Mouse (Mus musculus) cortical plate, adult 2 months (tissue): ENCODE results near the gene Defb19. TPM values are rescaled to one million over a fixed set of nuclear protein-coding genes. Genes with fewer than 3 reads are reported as not detected.

ENCODE experiments used
- H3K27ac ChIP-seq: fragments of 200-500 bp; 2 replicates; pipeline ENCODE4 v1.5.1; 2012; ENCODE audit warnings: low read length, control low read depth, inconsistent platforms; ENCODE audit not compliant: insufficient read depth
- H3K4me1 ChIP-seq: fragments of 200-500 bp; 2 replicates; pipeline ENCODE4 v1.6.1; 2011; ENCODE audit warnings: low read length; ENCODE audit not compliant: control insufficient read depth, insufficient read depth
- H3K4me3 ChIP-seq: fragments of 200-500 bp; 2 replicates; pipeline ENCODE4 v1.5.1; 2011; ENCODE audit warnings: mild to moderate bottlenecking, low read length, control low read depth; ENCODE audit not compliant: insufficient read depth
- CTCF ChIP-seq: fragments of 200-500 bp; IDR thresholded peaks from 2 replicates; pipeline ENCODE4 v1.5.1; 2011; ENCODE audit warnings: mild to moderate bottlenecking, control low read depth, low read length; ENCODE audit not compliant: insufficient read depth; ENCODE audit errors: extremely low read depth
- POLR2A ChIP-seq: fragments of 200-500 bp; IDR thresholded peaks from 2 replicates; pipeline ENCODE4 v1.6.1; 2011; ENCODE audit warnings: mild to moderate bottlenecking, low read length, control low read depth; ENCODE audit not compliant: insufficient read depth; ENCODE audit errors: extremely low read depth
- polyA plus RNA-seq: library from polyadenylated mRNA; depleted of rRNA; stranded (reverse); fragments of >200 nt; gene quantifications from 2 replicates; pipeline ENCODE4 v1.2.3, GENCODE M21; 2012

The Defb19 gene
- polyA plus RNA-seq, 1 experiment: not detected

- no peak overlapping the region for H3K4me3 ChIP-seq
- no peak overlapping the region for H3K27ac ChIP-seq
- TF ChIP-seq POLR2A (no peak), CTCF (no peak)
- no peaks in the 10 kb centered on the region for H3K4me1 ChIP-seq
Measured at GRCm38 (mm10) chr2:152620367-152621134, 40.4 kb upstream of the Defb19 start.

- TF ChIP-seq POLR2A: no peak
- 0 out of 2 replicates have a peak, but pooled peaks have one; percentile 12 for TF ChIP-seq CTCF
- H3K27ac ChIP-seq: no peak overlapping the region
- no peaks in the 10 kb centered on the region for H3K4me1 ChIP-seq
- H3K4me3 ChIP-seq: no peak overlapping the region
Measured at GRCm38 (mm10) chr2:152617374-152617773, 37.3 kb upstream of the Defb19 start.

GRCm38 (mm10) chr2:152616470-152616869 is 36.4 kb upstream of the Defb19 start:
- Histone ChIP-seq H3K27ac (no peak overlapping the region), H3K4me3 (no peak overlapping the region), H3K4me1 (no peaks in the 10 kb centered on the region)
- TF ChIP-seq CTCF: no peak
- no peak for TF ChIP-seq POLR2A

GRCm38 (mm10) chr2:152615563-152615962 is 35.5 kb upstream of the Defb19 start:
- no peak overlapping the region for H3K4me3 ChIP-seq
- H3K4me1 ChIP-seq: no peaks in the 10 kb centered on the region
- H3K27ac ChIP-seq: no peak overlapping the region
- TF ChIP-seq POLR2A (no peak), CTCF (peak; percentile 89)

GRCm38 (mm10) chr2:152612193-152612592 is 32.1 kb upstream of the Defb19 start:
- TF ChIP-seq POLR2A (no peak), CTCF (no peak)
- no peak overlapping the region for H3K27ac ChIP-seq
- no peaks in the 10 kb centered on the region for H3K4me1 ChIP-seq
- H3K4me3 ChIP-seq: no peak overlapping the region

GRCm38 (mm10) chr2:152608719-152609118 is 28.6 kb upstream of the Defb19 start:
- Histone ChIP-seq H3K4me3 (no peak overlapping the region), H3K27ac (no peak overlapping the region), H3K4me1 (no peaks in the 10 kb centered on the region)
- TF ChIP-seq POLR2A (no peak), CTCF (no peak)

GRCm38 (mm10) chr2:152607746-152608145 is 27.6 kb upstream of the Defb19 start:
- Histone ChIP-seq H3K4me1 (no peaks in the 10 kb centered on the region), H3K27ac (no peak overlapping the region), H3K4me3 (no peak overlapping the region)
- no peak for TF ChIP-seq CTCF

- Histone ChIP-seq H3K4me1 (no peaks in the 10 kb centered on the region), H3K27ac (no peak within 1 kb of the TSS), H3K4me3 (no peak within 1 kb of the TSS)
- TF ChIP-seq CTCF (peak; percentile 55), POLR2A (no peak)
Measured at GRCm38 (mm10) chr2:152604057-152604456, 23.9 kb upstream of the Defb19 start, which contains the start of gene Defb36. TSS of gene Defb36 (plus strand) at chr2:152604327.

DNA sequence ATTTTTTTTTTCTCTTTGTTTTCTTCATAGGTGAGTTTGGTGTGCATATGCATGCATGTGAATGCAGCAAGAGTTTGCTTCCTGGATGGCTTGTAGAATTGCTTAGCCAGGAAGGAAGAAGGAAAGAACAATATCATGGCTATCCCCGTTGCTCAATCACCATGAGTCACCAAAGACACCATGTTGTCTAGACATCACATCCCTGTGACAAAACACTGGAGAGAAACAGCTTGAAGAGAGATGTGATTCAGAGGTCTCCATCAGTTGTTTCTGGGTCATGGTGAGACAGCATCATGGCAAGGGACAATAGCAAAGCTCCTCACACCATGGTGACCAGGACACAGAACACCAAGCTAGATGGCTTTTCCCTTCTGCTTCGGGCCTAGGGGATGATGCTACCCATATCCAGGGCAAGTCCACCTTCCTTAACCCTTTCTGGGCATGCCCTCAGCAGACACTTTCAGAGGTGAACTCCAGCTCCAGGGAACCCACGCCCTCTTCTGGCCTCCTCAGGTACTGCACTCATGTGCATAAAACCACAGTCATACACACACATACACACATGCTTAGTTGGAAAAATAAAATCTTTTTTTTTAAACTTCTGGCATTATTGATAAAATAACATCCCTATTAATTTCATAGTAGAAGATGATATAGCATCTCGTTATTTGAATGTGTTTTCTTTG is 21.3 kb upstream of the Defb19 start:
- Histone ChIP-seq H3K4me3 (no peak overlapping the region), H3K4me1 (no peaks in the 10 kb centered on the region), H3K27ac (no peak overlapping the region)
- no peak for TF ChIP-seq POLR2A
- no peak for TF ChIP-seq CTCF

- Histone ChIP-seq H3K27ac (no peak overlapping the region), H3K4me1 (no peaks in the 10 kb centered on the region), H3K4me3 (no peak overlapping the region)
- TF ChIP-seq POLR2A (no peak), CTCF (no peak)
Measured at GRCm38 (mm10) chr2:152600076-152600475, 20.0 kb upstream of the Defb19 start.
